Mouse (Mus musculus): Measurements from ENCODE around the gene Bahcc1.

Gene Bahcc1

GRCm38 (mm10) chr11:120242726-120243530 is 10.2 kb downstream of the Bahcc1 start:
- in situ Hi-C loops (cut with MboI): no loop called here

GRCm38 (mm10) chr11:120243531-120243820 is 10.7 kb downstream of the Bahcc1 start:
- in situ Hi-C loops (cut with MboI): no loop called here

GRCm38 (mm10) chr11:120248160-120248793 is 15.5 kb downstream of the Bahcc1 start:
- in situ Hi-C loops (cut with MboI): no loop called here

GRCm38 (mm10) chr11:120248899-120249298 is 16.2 kb downstream of the Bahcc1 start:
- in situ Hi-C loops (cut with MboI): no loop called here

GRCm38 (mm10) chr11:120250991-120251949 is 18.5 kb downstream of the Bahcc1 start:
- in situ Hi-C loops (cut with MboI): no loop called here

- in situ Hi-C loops (cut with MboI): no loop called here
Measured at GRCm38 (mm10) chr11:120251950-120252308, 19.2 kb downstream of the Bahcc1 start.

- in situ Hi-C loops (cut with MboI): no loop called here
Measured at GRCm38 (mm10) chr11:120252398-120252797, 19.7 kb downstream of the Bahcc1 start.

- in situ Hi-C loops (cut with MboI): no loop called here
Measured at GRCm38 (mm10) chr11:120252843-120253645, 20.3 kb downstream of the Bahcc1 start.

- in situ Hi-C loops (cut with MboI): no loop called here
Measured at GRCm38 (mm10) chr11:120253646-120254315, 21.0 kb downstream of the Bahcc1 start.

GRCm38 (mm10) chr11:120254420-120254819 is 21.7 kb downstream of the Bahcc1 start:
- in situ Hi-C loops (cut with MboI): no loop called here

GRCm38 (mm10) chr11:120255038-120255437 is 22.3 kb downstream of the Bahcc1 start:
- in situ Hi-C loops (cut with MboI): no loop called here

GRCm38 (mm10) chr11:120255499-120255898 is 22.8 kb downstream of the Bahcc1 start:
- in situ Hi-C loops (cut with MboI): no loop called here

- in situ Hi-C loops (cut with MboI): no loop called here
Measured at GRCm38 (mm10) chr11:120256108-120256507, 23.4 kb downstream of the Bahcc1 start.

GRCm38 (mm10) chr11:120256543-120256942 is 23.8 kb downstream of the Bahcc1 start:
- in situ Hi-C loops (cut with MboI): no loop called here

GRCm38 (mm10) chr11:120256981-120257820 is 24.5 kb downstream of the Bahcc1 start:
- in situ Hi-C loops (cut with MboI): no loop called here

GRCm38 (mm10) chr11:120257911-120258310 is 25.2 kb downstream of the Bahcc1 start:
- in situ Hi-C loops (cut with MboI): no loop called here

GRCm38 (mm10) chr11:120258896-120259689 is 26.3 kb downstream of the Bahcc1 start:
- in situ Hi-C loops (cut with MboI): no loop called here

- in situ Hi-C loops (cut with MboI): no loop called here
Measured at GRCm38 (mm10) chr11:120259792-120260768, 27.3 kb downstream of the Bahcc1 start.
